Mouse (Mus musculus): ENCODE measurements around the gene Gm20671.
"Not testable (repeated sequence)": the region's sequence is repeated elsewhere in the genome, so short reads cannot be mapped to it uniquely, and the experiment has no call there.

The Gm20671 gene

DNA sequence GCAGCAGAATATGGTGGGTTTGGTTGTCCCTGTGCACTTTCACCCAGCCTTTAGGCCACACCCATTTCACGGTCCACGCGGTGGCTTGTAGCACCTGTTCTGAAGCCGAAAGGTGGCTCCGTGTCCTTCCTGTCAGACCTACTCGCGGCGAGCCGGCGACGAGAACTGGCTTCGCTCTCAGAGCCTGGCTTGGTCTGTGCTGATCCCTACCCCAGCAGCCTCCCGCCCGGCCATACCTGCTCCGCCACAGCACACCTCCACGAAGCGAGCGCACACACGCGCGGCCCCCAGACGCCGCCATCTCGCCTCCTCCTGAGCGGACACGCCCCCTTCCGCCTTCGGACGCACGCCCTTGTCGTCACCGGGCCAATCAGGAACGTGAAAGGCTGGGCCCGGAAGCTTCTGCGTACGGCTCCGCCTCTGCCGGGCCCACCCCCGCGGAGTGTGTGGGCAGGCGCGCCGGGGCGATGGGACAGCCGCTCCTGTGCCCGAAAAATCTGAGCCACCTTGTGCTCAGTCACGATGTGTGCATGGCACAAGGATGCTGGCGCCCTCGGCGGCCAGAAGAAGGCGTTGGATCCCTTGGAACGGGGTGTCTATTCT lies 41.5 kb downstream of the Gm20671 start, which contains the start of gene Pisd:
Pisd (minus strand) TSS at position 334 of the 603 bp plus-strand sequence.
- DNase-seq (ENCODE audit: low spot score in 2 of 2): peak; percentile 93 to 94

DNA sequence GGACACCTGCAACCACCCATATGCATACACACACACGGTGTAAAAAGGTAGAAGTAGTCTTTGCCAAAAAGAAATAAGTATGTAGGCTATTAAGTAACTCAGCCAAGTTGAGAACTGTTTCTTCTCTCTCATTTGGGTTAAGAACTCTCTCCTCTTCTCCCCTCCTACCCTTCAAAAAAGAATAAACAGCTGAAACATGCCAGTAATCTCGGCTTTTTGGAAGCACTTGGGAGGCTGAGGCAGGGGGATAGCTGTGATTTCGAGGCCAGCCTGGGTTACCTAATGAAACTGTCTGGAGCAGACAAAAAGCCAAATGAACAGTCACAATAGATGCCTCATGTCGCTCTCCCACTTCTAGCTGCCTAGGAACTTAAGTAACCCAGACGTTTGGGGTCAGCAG lies 42.2 kb downstream of the Gm20671 start:
- no peak for DNase-seq (ENCODE audit: low spot score in 2 of 2)

DNA sequence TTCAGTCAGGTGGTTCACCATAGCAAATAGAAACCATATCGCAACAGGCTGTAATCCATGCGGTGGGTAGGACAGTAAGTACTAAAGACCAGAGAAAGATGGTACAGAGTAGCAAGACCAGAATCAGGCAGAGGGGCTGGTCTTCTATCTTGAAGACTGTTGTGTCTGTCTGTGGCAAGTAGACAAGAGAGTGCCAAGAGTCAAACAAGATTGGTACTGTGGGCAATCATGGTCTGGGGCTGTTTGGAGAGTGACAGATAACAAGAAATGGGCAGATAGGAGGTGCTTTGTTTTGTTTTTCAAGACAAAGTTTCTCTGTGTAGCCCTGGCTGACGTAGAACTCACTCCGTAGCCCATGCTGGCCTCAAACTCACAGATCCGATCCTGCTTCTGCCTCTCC lies 45.3 kb downstream of the Gm20671 start:
- no peak for DNase-seq (ENCODE audit: low spot score in 2 of 2)

DNA sequence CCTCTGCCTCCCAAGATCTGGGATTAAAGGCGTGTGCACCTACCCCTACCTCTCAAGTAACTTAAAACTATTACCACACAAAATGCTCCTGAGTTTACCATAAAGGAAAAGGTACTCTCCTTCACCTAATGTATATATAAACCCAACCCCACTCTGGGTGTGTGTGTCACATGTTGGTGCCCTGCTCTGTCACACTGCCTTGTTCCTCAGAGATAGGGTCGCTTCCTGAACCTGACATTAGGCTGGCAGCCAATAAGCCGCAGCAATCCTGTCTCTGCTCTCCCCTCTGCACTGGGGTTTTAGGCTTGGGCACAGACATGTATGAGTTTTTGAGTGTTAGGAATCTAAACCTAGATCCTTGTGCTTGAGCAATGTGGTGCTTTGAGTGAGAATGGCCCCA lies 48.7 kb downstream of the Gm20671 start:
- no peak for DNase-seq (ENCODE audit: low spot score in 2 of 2)

DNA sequence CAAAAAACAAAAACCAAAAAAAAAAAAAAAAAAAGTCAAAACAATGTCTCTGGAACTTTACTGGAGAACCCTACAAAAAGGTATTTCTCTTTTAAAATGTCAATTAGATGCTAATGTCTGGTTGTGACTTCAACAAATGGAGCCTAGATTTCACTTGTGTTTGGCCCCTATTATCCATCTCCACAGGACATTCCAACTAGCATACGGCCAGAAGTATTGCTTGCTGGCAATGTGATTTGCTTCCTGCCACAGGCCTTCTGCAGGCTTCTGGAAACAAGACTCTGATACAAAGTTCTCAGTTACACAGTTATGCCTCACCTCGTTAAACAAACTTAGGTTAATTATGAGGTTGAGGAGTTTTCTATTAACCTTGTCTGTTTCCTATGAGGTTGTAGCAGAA lies 54.5 kb downstream of the Gm20671 start:
- DNase-seq (ENCODE audit: low spot score in 2 of 2): no peak

DNA sequence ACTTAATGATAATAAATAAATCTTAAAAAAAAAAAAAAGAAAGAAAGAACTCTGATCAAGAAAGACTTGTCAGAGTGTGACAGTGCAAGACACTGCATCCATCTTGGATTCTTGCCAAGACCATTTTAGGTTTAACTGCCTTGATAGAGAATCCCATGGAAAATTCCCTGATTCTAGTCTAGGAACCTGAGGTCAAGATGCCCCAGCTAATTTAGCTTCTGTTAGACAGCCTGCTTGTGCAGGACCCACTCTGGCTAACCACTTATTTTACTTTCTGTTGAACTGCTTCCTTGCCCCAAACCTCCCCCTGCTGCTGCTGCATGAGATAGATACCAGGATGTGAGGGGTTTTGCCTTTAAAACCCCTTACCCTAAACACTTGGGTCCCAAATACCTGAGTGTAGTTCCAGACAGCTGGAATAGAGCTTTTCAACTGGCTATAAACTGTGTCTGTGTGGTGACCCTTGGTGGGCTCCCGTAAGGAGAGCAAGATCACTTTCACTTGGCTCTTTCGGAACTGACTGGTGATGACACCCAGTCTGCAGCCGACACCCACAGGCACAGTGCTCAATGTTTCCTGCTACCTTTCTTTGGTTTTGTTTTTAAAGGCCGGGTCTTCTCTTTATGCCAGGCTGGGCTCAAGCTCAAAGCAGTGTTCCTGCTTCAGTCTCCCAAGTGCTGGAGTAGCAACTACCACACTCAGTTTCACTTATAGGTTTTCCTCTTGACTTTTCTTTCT lies 59.1 kb downstream of the Gm20671 start:
- no peak for DNase-seq (ENCODE audit: low spot score in 2 of 2)

DNA sequence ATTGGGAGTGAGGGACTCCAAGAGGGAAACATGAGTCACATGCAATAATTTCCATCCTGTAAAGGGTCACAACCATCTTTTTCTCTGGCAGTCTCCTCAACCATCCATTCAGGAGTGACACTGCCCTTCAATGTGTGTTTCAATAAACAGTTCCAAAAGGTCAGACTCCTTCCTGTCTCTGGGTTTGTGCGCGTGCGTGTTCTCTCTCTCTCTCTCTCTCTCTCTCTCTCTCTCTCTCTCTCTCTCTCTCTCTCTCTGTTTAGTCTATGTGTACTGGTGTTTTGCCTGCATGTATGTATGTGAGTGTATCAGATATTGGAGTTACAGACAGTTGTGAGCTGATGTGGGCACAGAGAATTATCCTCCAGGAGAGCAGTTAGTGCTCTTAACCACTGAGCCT lies 59.9 kb downstream of the Gm20671 start:
- DNase-seq (ENCODE audit: low spot score in 2 of 2): no peak

DNA sequence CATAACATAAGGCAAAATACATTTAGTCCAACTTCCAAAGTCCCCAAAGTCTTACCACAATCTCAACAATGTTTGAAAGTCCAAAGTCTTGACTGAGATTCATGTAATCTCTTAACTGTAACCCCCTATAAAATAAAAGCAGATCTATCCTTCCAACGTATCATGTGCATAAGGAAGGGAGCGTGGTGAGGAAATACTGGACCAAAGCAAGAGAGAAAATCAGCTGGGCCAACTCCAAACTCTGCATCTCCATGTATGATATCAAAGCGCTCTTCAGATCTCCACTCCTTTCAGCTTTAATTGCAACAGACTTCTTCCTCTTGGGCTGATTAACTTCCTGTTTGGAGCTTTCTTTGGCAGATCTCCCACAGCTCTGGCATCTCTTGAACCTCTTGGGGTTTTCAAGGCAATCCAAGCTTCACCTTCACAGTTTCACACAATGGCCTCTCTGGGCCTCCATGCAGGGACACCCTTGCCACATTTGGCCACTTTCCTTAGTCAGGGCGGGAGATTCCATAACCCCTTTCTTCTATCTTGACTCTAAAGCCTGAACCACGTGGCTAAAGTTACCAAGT lies 65.3 kb downstream of the Gm20671 start:
- DNase-seq (ENCODE audit: low spot score in 2 of 2): peak; percentile 47 to 50

DNA sequence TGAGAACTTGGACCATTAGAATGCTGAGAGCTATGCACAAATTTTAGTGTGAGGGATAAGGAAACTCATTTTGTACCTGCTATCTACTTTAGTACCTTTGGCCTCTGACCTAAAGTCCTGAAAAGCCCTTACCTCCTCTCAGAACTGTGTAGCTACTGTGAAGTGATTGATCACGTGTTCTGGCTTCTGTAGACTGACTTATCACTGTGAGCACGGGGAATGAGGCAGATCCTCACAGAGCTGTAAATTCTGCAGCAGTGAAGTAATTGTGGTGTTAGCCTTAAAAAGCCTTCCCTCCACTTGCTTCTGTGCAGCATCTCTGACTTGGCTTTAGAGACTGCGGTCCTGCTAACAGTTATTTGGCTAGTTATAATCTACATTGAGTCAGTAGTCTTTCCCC lies 66.1 kb downstream of the Gm20671 start:
- DNase-seq (ENCODE audit: low spot score in 2 of 2): peak in 1 of 2 experiments; percentile 29

DNA sequence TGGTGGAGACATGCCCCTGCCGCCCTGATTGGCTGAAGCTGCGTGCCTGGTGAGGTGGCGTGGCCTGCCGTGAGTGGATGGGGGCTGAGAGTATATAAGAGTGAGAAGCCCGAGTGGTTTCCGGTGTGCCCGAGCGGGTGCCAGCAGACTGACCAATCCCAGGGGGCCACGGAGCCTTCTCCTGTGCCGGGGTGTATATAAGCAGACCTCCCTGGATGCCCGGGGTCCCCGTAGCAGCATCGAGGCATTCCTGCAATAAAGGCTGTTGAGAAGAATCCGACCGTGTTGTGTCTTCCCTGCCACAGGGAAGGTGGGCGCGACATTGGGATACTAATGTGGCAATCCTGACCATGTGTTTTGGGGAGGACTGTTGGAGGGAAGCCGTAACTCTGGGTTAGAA lies 66.6 kb downstream of the Gm20671 start:
- not testable (repeated sequence) for DNase-seq (ENCODE audit: low spot score in 2 of 2)

DNA sequence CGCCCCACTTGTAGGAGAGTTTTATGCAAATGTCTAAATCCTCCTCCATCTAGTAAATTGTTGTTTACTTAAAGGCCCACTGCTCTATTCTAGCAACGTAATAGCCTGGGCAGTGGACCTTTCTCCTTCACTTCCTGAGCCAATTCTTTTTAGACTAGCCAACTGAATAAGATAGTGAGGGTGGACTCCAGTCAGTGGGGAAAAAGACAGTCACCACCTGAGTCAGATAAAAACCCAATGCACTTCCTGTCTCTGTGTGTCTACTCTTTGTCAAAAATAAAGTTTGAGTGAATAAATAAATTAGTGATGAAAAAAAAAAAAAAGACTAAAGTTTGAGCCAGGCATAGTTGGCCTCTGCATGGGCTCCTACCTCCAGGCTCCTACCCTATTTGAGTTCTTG lies 67.2 kb downstream of the Gm20671 start:
- no peak for DNase-seq (ENCODE audit: low spot score in 2 of 2)

DNA sequence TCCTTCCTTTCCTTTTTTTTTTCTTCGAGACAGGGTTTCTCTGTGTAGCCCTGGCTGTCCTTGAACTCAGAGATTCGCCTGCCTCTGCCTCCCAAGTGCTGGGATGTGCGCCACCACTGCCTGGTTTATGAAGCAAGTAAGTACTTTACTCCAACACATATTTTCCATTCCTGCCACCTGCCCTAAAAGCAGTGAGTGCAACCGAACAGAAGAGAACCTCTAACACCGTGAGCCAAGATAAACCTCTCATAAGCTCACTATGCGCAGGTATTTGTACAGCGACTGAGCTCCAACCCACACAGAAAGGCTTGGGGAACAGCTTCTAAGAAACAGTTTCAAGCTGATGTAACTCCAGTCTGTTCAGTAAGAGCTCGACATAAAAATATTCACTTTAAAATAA lies 70.8 kb downstream of the Gm20671 start:
- no peak for DNase-seq (ENCODE audit: low spot score in 2 of 2)

DNA sequence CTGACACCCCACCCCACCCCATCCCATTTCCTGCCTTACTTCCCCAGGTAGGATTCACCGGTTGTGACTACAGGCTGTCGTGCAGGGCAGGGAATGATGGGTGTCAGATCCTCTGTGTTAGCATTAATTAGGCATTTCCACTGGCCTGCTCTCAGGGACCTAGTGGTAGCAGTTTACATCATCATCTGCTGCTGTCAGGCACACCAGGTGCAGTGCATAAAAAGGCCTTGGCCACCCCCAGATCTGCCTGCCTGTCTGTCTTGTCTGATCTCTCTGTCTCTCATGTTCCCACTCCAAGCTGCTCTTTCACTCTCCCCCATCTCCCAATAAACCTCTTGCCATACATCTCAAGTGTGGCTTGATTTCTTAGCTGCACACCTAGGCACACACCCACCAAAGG lies 75.2 kb downstream of the Gm20671 start:
- no peak for DNase-seq (ENCODE audit: low spot score in 2 of 2)

DNA sequence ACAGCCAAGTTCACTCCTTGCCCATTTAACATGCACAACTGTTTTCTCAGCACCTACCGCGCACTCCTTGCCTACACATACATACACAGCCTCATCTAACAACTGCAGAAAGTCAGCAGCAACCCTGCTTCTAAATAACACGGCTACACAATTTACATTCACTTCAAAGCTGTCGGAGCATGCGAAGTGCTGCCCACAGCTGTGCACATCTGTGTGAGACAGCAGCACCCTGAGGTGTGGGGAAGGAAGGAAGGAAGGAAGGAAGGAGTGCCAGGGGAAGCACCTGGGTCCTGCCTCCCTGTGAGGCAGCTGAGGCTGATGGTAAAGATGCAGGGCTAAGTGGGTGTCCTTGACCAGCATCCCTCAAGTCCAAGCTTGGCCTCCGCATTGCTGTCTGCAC lies 78.0 kb downstream of the Gm20671 start:
- no peak for DNase-seq (ENCODE audit: low spot score in 2 of 2)

DNA sequence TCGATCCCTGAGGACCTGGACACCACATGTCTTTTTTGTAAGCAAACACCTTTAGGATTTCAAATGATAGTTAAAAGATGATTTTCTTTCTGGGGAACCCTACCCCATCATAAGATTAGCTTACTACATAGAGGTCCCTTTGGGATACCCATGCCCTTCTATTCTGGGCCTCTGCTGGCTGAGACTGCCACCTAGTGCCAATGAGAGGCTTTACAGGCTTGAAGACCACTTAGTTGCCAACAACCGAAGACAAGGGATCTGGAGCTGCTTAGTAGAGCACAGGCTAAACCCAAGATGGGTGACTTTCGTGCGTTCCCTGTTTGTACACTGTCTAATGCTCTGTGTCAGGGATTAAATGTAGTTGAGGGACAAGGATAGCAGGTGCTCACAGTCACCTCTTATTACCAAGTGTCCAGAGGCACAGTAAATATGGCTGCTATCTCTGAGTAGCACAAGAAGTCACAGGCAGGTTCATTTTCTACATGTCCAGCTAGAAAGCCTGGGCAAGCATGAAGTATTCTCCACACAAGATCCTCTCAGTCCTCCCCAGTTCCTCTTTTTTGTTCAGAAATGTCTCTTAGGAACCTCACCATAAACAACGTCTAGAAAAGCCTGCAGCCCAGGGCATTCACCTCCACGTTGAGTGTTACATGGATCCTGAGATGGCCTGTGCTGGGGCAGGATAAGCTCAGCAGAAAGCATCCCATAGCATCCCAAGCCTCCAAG lies 79.1 kb downstream of the Gm20671 start:
- DNase-seq (ENCODE audit: low spot score in 2 of 2): peak; percentile 63

DNA sequence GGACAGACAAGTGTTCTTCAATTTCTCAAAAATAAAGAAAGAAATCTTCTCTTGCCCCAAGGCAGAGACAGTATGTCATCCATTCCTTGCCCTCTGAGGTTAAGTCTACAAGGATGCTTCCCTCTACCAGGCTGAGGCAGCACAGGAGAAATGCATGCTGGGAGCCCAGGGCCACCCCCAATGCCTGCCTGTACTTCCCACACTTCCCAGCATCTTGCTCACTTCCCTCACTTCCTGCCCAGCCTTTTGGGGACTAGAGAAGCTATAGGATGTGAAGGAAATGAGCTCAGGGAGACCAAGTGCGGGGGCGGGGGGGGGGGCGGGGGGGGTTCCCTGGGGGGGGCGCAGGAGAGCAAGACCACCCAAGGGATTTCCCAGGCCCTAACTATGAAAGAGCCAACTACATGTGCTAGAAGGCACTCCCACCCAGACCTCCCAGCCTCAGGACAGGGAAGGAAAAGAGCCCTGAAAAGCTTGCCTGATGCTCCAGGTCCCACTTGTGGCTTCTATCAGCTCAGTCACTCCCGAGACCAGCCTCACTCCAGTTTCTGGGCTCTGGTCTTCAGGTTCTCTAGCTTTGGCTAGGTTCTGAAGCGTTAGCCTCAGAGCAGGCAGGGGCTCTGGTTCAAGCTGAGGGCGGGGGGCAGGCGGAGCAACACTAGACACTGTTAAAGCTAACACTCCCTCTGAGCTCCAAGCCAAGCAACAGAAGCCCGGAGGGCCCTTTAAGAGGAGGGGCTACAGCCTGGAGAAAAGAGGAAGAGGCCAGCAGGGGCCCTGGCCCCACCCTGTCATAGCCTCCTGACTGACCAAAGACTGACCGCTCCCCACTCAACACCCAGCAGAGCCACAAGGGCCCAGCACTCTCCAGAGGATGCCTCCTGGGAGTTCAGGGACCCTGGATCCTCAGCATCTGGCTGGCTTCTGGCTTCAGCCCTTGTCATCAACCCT lies 80.9 kb downstream of the Gm20671 start:
- peak; percentile 92 to 95 for DNase-seq (ENCODE audit: low spot score in 2 of 2)

DNA sequence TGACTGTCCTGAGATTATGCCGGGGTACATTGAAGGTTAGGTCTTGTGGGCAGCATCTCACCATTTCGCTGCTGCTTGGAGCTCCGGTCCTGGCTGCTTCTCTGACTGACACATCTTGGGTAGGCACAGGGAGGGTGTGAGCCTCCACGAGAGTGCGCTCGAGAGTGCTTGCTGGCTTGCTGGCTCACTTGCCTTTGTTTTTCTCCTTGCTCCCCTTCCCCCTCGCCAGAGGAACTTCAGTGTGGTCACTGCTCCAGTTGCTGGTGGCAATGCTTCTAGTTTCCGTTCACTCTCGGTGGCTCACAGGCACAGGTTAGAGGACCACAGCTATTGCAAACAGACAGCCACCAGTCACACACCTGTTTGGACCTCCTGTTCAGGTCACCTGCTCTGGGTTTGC lies 84.8 kb downstream of the Gm20671 start:
- no peak for DNase-seq (ENCODE audit: low spot score in 2 of 2)

DNA sequence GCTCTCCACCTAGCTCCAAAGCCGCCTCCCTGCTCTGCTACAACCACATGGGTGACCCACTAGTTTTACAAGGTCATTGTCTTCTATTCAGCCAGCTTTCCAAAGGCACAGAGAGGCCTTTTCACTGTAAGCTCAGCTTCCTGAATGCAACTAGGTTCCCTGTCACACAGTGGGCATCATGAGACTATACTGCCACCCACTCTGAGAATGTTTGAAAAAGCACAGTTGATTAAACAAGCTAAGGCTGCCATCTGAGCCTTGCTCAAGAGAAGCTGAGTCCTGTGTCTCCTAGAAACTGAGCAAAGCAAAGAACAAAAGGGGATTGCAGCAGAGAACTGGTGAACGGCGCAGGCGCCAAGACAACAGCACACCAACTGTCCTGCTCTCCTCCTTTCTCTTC lies 85.5 kb downstream of the Gm20671 start:
- DNase-seq (ENCODE audit: low spot score in 2 of 2): not testable (repeated sequence)

DNA sequence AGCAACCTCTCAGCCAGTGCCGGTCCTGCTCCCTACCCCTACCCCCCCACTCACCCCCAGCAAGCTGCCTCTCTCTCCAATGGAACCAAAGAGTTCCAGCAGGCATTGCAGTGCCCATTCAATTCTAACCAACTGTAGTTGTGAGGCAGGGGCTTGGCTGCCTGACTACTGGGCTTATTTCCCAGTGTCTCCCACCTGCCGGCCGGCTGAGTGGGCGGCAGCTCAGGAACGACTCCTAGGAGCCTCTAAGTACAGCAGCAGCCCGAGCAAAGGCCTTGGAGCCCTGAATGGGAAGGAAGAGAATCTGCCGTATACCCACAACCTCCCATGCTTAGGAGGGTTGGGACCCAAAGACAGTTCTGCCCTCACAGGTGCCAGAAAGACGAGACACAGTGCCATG lies 86.1 kb downstream of the Gm20671 start:
- DNase-seq (ENCODE audit: low spot score in 2 of 2): not testable (repeated sequence)

DNA sequence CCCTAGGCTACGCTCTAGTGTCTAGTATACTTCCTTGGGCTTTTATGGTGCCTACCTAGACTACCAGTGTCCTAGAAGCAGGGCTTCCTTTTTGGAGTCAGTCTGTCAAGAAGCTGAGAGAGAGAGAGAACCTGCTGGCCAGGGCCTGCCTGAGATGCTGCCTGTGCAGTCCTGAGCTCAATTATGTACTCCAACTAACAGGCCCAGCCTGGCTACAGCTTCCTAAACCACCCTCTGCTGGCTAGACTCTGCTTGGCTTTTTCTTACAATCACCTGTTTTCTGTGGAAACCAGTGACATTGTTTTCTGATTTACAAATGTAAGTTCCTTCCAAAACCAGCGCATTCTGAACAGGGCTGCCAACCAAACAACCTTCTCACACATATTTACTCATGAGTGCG lies 86.8 kb downstream of the Gm20671 start:
- no peak for DNase-seq (ENCODE audit: low spot score in 2 of 2)

DNA sequence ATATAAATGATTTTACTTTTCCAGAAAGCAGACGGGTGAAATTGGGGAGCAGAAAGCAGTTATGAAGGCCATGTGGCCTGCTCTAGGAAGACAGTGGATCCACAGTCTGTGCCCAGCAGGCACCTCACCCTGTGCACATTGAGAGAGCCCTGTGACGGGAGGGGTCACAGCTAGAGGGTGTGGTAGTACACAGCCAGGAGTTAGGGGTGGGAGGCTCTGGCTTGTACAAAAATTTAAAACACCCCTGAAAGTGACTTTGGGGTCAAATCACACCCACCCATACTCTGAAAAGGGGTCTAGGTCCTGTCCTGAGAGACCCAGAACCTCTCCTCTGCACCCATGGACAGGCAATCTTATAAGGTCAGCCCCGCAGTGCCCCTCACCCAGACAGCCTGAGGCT lies 90.1 kb downstream of the Gm20671 start:
- DNase-seq (ENCODE audit: low spot score in 2 of 2): not testable (repeated sequence)
